Mouse (Mus musculus) lung, postnatal 14 days (tissue): ENCODE results near the gene Ptprb.

Source experiments
- DNase-seq: peaks from one replicate; pipeline ENCODE4 v3.0.0; 2021

Gene Ptprb

GRCm38 (mm10) chr10:116428026-116428780 lies 152.9 kb downstream of the Ptprb start:
- no peak for DNase-seq

DNA sequence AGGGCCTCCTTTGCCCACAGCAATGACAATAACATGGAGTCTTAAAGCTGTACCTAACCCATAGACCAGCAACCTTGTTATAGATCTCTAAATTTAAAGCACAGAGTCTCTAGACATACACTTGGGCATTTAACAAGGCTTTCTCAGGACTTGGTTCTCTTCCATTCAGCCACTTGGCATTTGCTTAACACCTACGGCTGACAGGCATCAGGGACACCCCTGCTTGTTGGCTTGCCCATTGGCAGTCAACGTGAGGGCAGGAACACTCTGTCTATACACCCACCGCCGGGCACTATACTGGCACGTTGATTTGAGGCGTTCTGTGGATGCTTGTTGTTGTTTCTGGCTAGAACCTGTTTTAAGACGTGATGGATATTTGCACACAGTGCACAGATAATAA lies 157.1 kb downstream of the Ptprb start:
- no peak for DNase-seq

GRCm38 (mm10) chr10:116435455-116435854 lies 160.1 kb downstream of the Ptprb start:
- no peak for DNase-seq
